ENCODE assay signal across 10 mouse cellular contexts in genomic region chr9:103432122-103432778, GRCm38 (mm10). TPM values are rescaled to one million over a fixed set of nuclear protein-coding genes. Genes with fewer than 3 reads are reported as not detected.
DNase-seq lines count a peak whose midpoint lies in the region; ATAC-seq and TF ChIP-seq lines count a peak whose summit lies in the region.
"Had no signal": no experiment of that assay in that cellular context is flagged by ENCODE, and none has a peak within 500 bp of the region (broad histone marks: within the 10 kb centered on the region; RNA-seq: fewer than 3 reads in every experiment).

No protein-coding gene starts in this region.

- peak overlapping the region; percentile 74 for H3K27ac ChIP-seq in forebrain, embryonic 12.5 days
- no peak overlapping the region for H3K27ac ChIP-seq in forebrain, postnatal 0 days (ENCODE audit: low read depth, low read length)
- peak overlapping the region; percentile 78 for H3K27ac ChIP-seq in heart, embryonic 16.5 days (ENCODE audit: low read length)
- H3K27ac ChIP-seq: neural tube, embryonic 12.5 days had no signal

- H3K4me2 ChIP-seq in forebrain, embryonic 12.5 days = no peak overlapping the region
- no peak overlapping the region for H3K4me2 ChIP-seq in forebrain, postnatal 0 days (ENCODE audit: low read depth)
- H3K4me2 ChIP-seq in heart, embryonic 16.5 days (ENCODE audit: low read depth, low read length) = peak overlapping the region; percentile 13; the same call in 1 of the 2 replicates
- H3K4me2 ChIP-seq: neural tube, embryonic 12.5 days had no signal

- no peak for DNase-seq in forebrain, postnatal 0 days
- DNase-seq in right cerebral cortex, postnatal 14 days = peak; percentile 19
- no peak for DNase-seq in right cerebral cortex, postnatal 36 days (ENCODE audit: low spot score in 2 of 2)
- peak; percentile 71 for DNase-seq in thymus, postnatal 0 days (ENCODE audit: low spot score)
- no peak for DNase-seq in testis, postnatal 14 days (ENCODE audit: low spot score)
- no peak for DNase-seq in urinary bladder, postnatal 10 days (ENCODE audit: low spot score)

- peaks cover 8% of the 10 kb centered on the region for H3K4me1 ChIP-seq in forebrain, embryonic 12.5 days
- H3K4me1 ChIP-seq in forebrain, postnatal 0 days (ENCODE audit: insufficient read depth) = 0 out of 2 replicates have a peak, but pooled peaks cover 4% of the 10 kb centered on the region
- H3K4me1 ChIP-seq in heart, embryonic 16.5 days (ENCODE audit: control insufficient read depth, insufficient read depth, low read length) = peaks cover 46% of the 10 kb centered on the region
- H3K4me1 ChIP-seq: neural tube, embryonic 12.5 days had no signal

- no peaks in the 10 kb centered on the region for H3K27me3 ChIP-seq in forebrain, embryonic 12.5 days
- no peaks in the 10 kb centered on the region for H3K27me3 ChIP-seq in forebrain, postnatal 0 days (ENCODE audit: insufficient read depth, low read length)
- no peaks in the 10 kb centered on the region for H3K27me3 ChIP-seq in heart, embryonic 16.5 days (ENCODE audit: control insufficient read depth, insufficient read depth, low read length)
- H3K27me3 ChIP-seq: neural tube, embryonic 12.5 days had no signal

- 0 out of 2 replicates have a peak, but pooled peaks have one; percentile 23 for ATAC-seq in forebrain, embryonic 12.5 days (ENCODE audit: low FRiP score)
- ATAC-seq in forebrain, postnatal 0 days = no peak
- peak; percentile 47; the same call in 1 of the 2 replicates for ATAC-seq in heart, embryonic 16.5 days (replicated peaks; ENCODE audit: extremely low read depth, insufficient read depth, low FRiP score)

- H3K36me3 ChIP-seq in forebrain, embryonic 12.5 days (replicated peaks) = no peaks in the 10 kb centered on the region
- H3K36me3 ChIP-seq in forebrain, postnatal 0 days (ENCODE audit: insufficient read depth) = no peaks in the 10 kb centered on the region
- no peaks in the 10 kb centered on the region for H3K36me3 ChIP-seq in heart, embryonic 16.5 days (ENCODE audit: control insufficient read depth, insufficient read depth)
- H3K36me3 ChIP-seq: neural tube, embryonic 12.5 days had no signal

- H3K4me3 ChIP-seq in forebrain, embryonic 12.5 days (replicated peaks) = no peak overlapping the region
- no peak overlapping the region for H3K4me3 ChIP-seq in forebrain, postnatal 0 days (ENCODE audit: low read depth, low read length)
- H3K4me3 ChIP-seq in heart, embryonic 16.5 days (ENCODE audit: low read length) = no peak overlapping the region
- H3K4me3 ChIP-seq: erythroblast, embryonic 14.5 days; neural tube, embryonic 12.5 days had no signal

- 73% methylated on average over 13 of the region's 13 CpGs for WGBS in forebrain, embryonic 12.5 days
- 35% methylated on average over 13 of the region's 13 CpGs for WGBS in forebrain, postnatal 0 days
- WGBS in heart, embryonic 16.5 days = 13% methylated on average over 13 of the region's 13 CpGs

- no peak overlapping the region for H3K9ac ChIP-seq in forebrain, embryonic 12.5 days
- no peak overlapping the region for H3K9ac ChIP-seq in forebrain, postnatal 0 days
- peak overlapping the region; percentile 36; the same call in 1 of the 2 replicates for H3K9ac ChIP-seq in heart, embryonic 16.5 days (ENCODE audit: low read length)
- H3K9ac ChIP-seq: neural tube, embryonic 12.5 days had no signal

- H3K9me3 ChIP-seq in forebrain, embryonic 12.5 days = no peaks in the 10 kb centered on the region
- no peaks in the 10 kb centered on the region for H3K9me3 ChIP-seq in forebrain, postnatal 0 days (ENCODE audit: low read length)
- H3K9me3 ChIP-seq in heart, embryonic 16.5 days (replicated peaks; ENCODE audit: control insufficient read depth, low read length) = no peaks in the 10 kb centered on the region
- H3K9me3 ChIP-seq: neural tube, embryonic 12.5 days had no signal

- no peak for TF ChIP-seq CTCF in forebrain, postnatal 0 days (IDR thresholded peaks at IDR 0.05; ENCODE audit: low read depth)

RNA-seq across cellular contexts. Expression of gene Bfsp2, which starts 48.0 kb away (rescaled TPM):
- polyA plus RNA-seq in forebrain, embryonic 12.5 days (2016; fragmentation: Nextera tagmentation; extraction: Ambion mirVana) = 2.7 and 3.0 TPM in 2 replicates
- 1.5 and 2.6 TPM in 2 replicates for total RNA-seq in forebrain, postnatal 0 days (2014; rRNA removed)
- polyA plus RNA-seq in forebrain, postnatal 0 days (2015; fragmentation: Nextera tagmentation; extraction: Ambion mirVana) = 1.9 and 2.4 TPM in 2 replicates
- polyA plus RNA-seq in heart, embryonic 16.5 days (2015; fragmentation: Nextera tagmentation; extraction: Ambion mirVana) = 0.76 and 1.1 TPM in 2 replicates
- 3.0 and 3.1 TPM in 2 replicates for polyA plus RNA-seq in thymus, postnatal 0 days (2015; fragmentation: Nextera tagmentation; extraction: Ambion mirVana)

Comparison
In these comparisons a context has a peak if more than half of its experiments do, and no peak if none do; other contexts are left out.
1. DNase-seq: peak in right cerebral cortex, postnatal 14 days (single experiment) and thymus, postnatal 0 days (single experiment); none in forebrain, postnatal 0 days (single experiment), right cerebral cortex, postnatal 36 days (0 of 2), testis, postnatal 14 days (single experiment) and urinary bladder, postnatal 10 days (single experiment).